Mouse (Mus musculus) retina, adult 2 months (tissue): ENCODE measurements around the gene Itga9.

ENCODE experiments used
- DNase-seq: peaks from one replicate; pipeline ENCODE4 v3.0.0-alpha.2; 2012; ENCODE audit warnings: low read depth, low spot score

Itga9 gene

DNA sequence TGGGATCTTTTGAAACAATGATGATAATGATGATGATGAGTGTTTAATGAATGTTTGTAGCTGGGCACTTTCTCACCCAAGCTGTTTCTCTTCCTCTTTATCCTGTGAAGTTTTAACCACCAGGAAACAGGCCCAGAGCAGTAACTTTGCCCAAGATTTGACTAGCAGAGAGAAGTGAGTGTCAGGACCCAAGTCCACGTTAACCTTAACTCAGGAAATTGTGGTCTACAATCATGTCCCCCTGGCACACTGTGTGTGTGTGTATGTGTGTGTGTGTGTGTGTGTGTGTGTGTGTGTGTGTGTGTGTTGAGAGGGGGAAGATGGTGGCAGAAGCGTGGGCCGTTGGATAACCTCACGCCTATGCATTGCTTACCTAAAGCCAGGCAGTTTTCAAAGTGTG is 120.1 kb downstream of the Itga9 start:
- no peak for DNase-seq

DNA sequence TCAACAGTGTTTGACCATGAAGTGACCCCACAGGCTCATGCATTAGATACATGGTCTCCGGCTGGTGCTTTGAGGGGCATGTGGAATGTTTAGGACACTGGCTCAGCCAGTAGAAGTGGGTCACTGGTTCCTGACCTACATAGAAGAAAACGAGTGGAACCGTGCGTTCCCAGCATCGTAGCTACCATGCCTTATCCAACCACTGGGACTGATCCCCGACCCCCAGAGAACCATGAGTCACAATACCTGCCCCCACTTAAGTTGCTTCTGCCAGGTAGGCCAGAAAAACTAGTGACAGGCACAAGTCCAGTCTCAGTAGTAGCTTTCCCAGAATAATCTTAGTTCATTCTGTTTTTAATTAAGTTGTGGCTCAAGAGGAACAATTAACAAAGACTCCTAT is 121.8 kb downstream of the Itga9 start:
- DNase-seq = no peak

DNA sequence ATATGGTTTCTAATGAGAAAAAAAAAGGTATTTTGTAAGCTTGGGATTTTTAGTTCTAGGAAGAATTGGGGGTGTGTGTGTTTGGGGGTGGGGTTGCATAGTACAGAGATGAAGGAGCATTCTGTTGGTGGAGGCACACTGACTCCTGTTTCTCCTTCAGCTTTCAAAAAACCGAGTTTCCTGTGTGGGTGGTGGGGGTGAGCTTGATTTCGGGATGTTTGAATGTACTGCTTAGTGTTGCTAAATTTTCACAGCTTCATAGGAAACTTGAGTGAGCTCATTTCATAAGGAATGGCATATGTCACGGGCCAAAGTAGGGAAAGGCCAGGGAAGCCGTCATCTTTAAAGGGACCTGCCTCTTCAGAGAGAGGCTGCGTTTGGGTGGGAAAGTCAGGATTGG is 122.5 kb downstream of the Itga9 start:
- no peak for DNase-seq

DNA sequence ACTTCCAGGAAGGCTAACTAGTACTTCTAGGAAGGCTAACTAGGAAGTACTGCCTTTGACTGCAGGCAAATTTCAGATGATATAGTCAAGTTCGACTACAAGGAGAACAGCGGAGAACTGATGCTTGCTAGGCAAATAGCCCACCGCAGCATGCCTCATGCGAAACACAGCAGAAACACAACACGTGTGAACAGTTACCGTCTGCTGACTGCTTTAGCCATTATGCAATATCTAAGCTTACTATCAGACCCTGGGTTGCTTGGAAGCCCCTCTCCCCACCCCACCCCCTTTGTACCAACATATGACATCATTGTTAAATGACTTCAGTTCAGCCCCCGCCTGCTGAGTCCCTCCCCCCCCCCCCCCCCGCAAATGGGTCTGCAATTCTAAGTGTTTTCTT is 123.7 kb downstream of the Itga9 start:
- no peak for DNase-seq

DNA sequence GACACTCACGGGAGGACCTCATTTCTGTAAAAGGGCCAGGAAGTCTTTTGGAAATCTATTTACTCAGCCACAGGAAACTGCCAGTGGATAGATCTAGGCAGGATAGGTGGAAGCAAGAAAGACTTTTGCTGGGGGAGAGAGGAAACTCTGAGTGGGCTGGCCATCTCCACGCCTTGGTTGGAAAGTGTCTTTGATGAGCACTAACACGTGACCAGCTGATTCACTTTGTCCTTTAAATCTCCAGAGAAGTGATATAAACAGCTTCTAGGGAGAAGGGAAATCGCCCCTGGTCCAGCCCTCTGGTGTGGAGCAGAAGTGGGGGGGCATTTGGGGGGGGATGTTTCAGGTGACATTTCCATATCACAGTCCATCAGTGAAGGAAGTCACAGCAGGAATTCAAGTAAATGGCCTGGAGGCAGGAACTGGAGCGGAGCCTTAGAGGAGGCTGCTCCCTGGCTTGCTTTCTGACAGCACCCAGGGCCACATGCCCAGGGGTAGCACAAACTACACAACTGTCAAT is 124.4 kb downstream of the Itga9 start:
- DNase-seq = no peak

DNA sequence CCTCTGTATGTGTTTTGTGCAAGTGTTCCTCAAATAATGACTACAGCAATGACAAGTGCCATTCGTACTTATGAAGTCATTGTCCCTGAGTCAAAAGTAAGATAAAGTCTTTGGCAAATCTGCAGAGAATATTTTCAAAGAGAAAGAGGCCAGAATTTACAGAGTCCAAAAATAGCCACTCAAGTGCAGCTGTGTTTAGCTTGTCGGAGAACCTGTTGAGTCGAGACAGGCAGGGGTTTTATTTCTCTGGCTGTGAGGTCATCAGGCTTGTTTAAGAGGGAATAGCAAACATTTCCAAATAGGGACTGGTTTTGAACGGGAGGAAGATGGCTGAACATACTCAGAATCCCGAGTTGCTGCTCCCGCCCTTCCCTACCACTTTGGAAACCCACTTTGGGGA is 125.2 kb downstream of the Itga9 start:
- DNase-seq = no peak

DNA sequence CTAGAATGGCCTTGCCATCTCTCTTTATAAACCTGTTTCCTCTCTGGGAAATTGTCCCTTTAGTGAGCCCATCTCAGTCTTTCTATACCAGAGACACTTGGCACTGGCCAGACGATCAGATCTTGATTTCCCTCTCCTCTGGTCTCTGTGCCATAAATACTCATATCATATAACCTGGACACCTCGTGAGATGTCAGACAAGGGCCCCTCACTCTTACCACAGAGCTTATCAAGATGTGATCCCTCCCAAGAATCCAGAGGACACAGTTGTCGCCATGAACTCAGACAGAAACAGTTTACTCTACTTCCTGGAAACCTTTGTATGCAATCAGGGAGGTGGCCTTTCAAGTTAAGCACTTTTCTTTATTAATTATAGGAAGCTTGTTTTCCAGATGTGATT is 127.1 kb downstream of the Itga9 start:
- no peak for DNase-seq

DNA sequence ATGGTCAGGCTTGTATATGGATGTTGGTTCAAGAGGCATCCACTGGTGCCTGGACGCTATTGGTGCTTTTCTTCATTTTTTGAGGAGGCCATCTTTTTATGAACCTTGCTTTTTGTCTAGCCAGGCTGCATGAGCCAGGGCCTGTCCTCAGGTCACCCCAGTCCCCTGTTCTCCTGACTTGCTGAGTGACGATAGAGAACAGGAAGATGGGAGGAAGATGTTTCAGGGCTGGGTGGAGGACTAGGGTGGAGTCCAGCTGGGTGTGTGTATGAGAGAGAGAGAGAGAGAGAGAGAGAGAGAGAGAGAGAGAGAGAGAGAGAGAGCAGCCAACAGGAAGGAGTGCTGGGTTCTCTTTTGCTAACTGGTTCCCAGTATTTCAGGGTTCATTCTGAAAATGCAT is 130.6 kb downstream of the Itga9 start:
- no peak for DNase-seq

DNA sequence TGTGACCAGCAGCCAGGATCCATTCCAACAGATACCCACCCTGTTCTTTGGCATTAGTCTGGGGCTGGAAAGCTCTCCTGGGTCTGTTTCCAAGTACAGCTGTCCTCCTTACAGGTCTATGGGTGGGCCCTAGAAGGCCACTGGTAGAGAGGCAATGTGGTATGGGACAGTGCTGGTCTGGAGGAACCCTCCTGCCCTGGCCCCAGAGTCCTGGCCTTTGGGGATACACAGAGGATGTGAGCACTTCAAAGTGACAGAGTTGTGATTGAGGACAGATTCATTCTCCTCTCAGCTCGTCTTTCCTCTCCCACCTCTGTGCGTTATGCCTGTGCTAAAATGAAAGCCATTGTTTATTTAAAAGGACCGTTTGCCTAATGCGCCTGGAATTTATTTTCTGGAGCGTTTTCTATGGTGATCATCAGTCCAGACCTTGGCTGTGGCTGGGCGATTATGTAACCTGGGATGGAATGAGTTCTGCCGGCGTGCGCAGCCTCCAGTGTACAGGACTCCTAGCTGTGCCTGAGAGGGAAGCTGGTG is 131.2 kb downstream of the Itga9 start:
- peak; percentile 11 for DNase-seq

DNA sequence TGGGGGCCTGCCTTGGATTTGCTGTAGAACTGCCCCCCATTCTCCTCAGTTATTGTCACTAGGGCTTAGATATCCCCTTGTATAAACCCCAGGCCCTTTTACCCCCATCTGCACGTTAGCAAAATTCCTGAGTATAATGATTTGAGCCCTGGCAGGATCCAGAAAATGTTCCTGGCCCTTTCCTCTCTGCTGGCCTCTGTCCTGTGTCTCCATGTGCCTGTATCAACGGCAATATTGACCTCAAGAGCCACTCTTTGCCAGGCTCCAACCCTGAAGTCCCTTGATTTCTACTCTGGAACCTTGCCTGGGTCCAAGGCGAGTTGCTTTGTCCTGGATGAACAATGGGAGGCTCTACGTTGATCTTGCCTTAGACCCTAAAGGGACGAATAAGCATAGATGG is 131.8 kb downstream of the Itga9 start:
- DNase-seq = no peak

DNA sequence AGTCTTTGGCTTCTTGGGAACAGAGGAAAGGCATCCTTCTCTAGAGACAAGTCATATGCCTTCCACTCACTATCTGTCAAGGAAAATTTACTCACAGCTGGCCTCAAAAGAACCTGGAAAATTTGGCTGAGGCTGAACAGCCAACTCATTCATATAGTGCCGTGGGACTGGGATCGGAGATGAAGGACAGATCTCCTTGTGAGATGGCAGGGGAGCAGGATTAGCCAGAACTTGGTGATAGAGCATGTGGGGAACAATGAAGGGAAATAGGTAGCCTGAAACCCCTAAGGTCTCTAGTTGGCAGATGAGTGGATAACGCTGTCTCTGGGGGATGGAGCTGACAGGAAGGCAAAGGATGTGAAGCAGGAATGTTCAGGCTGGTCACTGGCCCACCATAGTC is 132.6 kb downstream of the Itga9 start:
- no peak for DNase-seq

DNA sequence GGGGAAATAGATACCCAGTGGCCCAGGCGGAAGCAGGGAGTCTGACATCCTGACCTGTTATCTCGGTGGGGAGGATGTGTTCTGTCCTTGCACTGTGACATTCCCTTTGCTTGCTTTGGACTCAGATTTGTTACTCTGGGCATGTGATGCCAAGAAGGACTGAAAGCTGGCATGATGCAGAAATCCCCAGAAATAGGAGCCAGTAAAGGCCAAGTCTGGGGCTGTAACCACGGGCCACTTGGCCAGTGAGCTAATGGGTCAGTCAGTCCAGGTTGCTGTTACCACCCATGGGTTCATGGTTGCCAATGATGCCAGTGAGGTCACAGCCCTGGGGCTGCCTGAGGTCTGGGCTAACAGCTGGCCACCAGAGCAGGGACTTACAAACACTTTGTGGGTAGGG is 133.2 kb downstream of the Itga9 start:
- DNase-seq = no peak

DNA sequence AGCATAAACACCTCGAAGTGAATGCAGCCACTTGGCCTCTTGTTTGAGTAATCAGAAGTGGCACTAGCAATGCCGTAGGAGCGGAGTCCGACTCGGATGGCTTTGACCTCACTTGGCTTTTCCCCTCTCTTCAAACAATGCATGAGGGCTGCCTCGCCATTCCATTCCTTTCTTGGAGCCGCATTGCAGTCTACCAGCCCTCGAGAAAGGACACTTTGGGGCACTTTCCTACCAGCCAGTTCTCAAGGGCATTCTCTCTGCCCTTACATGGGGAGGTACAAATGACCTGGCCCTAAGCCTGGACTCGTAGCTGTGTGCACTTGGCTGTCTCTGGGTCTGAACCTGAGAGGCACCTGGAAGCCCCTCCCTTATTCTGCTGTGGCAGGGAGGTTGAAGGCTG is 134.8 kb downstream of the Itga9 start:
- DNase-seq = no peak

DNA sequence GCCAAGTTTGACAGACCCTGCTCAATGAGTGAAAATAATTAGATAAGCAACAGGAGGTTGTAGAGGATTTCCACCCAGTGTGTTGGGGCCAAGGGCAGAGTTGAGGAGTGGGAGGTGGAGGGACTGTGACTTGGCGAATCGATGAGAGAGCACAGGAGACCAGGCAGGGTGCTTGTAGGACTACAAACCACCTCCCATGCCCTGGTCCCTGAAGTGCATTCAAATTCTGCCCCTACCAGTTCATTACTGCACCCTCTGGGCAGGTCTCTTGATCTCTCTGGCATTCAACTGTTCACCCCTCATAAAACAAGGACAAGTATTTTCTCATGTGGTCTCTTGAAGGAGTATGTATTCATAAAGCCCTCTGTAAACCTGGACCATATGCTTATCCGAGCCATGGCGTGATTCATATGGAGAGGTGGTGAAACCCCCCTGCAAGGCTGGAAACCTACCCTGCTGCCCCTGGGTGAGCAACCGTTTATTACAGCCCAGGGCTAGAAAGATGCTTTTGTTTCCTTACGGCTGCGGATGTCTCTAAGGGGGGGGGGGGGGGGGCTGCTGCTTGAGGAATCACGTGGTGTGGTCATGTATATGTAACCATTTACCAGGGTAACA is 143.0 kb downstream of the Itga9 start:
- DNase-seq = no peak

DNA sequence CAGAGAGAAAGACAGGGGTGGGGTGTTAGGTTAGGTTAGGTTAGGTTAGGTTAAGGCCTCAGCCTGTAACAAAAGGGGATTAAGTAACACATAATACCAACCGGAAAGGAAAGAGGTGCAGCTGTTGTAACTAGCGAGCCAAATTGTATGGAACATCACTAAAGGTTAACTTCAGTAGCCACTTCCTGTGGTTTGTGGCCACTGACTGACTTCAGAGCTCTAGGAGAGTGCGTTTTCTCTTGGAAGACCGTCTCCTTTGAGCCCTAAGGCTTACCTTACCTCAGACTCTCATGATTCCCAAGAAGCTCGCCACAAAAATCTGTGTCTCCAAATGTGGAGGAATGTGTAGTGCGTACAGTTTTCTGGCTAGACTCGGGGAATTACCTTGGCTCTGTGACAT is 144.3 kb downstream of the Itga9 start:
- no peak for DNase-seq

DNA sequence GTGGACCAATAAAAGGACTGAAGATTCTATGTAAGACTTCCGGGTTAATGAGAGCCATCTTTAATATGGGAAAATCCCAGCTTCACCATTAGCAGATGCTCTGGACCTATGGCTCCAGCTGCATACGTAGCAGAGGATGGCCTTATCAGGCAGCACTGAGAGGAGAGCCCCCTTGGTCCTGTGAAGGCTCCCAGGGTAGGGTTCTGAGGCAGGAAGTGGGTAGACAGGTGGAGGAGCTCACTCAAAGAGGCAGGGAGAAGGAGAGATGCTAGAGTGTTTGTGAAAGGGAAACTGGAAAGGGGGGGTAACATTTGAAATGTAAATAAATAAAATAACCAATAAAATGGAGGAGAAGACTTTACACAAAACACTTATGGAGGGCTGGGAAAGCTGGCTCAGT is 145.9 kb downstream of the Itga9 start:
- no peak for DNase-seq

DNA sequence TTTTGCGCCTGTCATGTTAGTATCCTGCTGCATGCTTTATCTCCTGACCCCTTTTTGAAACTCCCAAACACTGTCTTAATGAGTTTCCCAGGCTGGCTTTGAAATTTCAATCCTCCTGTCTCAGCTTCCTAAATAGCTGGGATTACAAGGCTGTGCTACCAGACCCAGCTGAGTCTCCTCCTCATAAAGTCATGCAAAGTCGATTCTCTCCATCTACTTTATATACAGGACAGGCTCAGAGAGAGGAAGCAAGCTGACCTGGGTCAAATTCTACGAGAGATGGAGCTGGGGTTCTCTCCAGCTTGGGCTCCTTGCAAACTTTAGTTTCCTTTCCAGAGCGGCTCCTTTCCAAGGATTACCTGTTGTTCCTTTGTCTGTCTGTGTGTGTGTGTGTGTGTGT is 153.0 kb downstream of the Itga9 start:
- DNase-seq = no peak

DNA sequence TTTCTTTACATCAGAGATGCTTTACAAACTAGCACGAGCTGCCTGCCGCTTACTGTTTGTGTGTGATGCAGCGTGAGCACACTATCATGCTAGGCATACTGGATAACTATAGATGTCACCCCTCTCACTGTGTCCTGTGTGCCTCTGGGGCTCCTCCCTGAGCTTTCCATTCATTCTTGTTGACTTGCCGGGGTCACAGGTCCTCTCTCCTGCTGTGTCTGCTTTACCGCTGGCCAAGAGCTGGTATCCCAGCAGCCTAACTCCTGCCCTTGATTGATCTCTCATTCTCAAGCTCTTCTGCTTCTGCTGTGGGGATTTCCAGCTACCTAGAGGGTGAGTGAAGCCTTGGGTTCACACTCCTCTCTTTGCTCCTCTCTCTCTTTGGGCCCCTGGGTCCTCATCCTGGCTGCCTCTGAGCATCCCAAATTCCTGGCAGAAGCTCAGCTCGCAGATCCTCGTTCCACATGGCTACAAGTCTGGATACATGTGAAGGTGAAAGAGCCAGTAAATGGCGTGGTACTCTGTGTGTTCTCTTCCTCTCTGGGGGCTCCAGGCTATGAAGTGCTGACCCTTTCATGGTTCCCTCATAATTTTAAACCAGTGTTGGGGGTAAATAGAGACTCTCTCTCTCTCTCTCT is 155.6 kb downstream of the Itga9 start:
- no peak for DNase-seq

DNA sequence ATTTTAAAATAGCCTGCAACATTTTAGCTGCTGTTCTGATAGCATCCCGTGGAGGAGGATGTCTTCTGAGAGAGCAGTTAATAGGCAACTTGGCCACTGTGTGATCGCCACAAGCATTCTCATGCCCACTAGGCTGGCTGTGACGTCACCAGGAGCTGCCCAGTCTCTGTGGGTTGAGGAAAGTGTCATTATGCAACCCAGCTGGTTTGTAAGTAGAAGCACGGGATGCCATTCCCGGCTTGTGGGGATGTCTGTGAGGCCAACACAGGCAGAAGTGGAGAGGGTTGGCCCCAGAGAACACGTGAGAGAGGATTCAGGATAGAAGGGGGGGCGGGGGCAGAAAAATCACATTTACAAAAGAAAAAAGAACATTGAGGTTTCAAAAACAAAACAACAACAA is 156.3 kb downstream of the Itga9 start:
- peak; percentile 9 for DNase-seq

DNA sequence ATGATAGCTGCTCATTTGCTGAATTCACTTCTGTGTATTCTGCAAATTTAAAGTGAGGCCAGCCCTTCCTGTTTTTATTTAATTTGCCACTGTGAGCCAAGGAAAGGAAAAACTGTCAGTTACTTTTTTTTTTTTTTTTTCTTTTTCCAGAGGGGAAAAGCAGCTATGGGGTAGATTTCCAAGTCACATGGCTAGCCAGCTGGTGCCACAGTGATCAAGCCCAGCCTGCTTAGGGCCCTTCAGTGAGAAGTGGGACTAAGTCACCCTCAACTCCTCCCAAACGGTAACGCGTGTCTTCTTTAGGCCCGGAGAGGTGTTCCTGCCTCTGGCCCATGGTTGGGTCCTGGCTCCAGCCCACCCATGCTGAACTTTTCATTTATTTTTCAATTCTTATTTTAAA is 156.7 kb downstream of the Itga9 start:
- no peak for DNase-seq

DNA sequence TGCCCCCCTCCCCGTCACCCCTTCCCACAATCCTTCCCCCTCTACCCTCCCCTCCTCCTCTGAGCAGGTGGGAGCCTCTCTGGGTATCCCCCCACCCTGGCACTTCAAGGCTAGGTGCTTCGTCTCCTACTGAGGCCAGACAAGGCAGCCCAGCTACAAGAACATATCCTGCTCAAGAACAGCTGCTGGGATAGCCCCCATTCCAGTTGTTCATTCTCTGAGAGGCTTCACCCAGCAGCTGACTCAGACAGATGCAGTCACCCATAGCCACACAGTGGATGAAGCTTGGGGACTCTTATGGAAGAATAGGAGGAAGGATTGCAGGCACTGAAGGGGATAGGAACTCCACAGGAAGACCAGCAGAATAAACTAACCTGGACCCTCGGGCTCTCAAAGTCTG is 157.2 kb downstream of the Itga9 start:
- DNase-seq = no peak

DNA sequence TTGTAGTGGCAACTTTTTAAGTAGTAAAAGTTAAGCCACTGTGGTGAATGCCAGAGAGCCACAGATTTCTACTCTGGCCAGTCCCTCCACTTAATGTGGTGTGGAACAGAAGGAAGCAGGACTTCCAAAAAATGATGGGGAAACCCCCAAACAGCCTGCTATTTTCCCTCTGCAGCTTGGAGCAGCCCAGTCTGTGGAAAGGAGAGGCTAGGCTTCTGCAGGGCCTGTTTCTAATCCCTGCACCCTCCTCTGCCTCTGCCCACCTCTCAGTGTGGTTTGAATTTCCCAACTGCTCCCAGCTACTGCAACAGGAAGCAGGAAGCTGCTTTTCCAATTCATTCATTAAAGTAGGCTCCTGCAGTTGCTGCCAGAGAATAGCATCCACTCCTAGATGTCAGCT is 158.6 kb downstream of the Itga9 start:
- no peak for DNase-seq

DNA sequence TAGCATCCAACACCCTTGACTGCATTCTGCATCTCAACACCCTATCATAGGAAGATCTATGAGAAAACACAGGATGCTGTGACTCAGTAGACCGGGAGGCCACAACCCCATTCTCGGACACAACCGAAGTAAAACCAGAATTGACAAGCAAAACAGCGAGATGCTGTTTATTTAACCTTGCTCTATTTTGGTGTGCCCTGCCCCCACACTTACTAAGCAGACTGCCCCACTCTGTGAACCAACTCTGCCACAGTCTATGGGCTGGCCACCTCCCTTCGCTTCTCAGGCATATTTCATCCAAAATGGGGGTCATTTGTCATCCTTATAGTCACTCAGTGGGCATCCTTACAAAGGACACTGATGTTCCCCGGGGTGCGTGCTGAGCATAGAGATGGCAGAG is 160.5 kb downstream of the Itga9 start:
- DNase-seq = no peak

DNA sequence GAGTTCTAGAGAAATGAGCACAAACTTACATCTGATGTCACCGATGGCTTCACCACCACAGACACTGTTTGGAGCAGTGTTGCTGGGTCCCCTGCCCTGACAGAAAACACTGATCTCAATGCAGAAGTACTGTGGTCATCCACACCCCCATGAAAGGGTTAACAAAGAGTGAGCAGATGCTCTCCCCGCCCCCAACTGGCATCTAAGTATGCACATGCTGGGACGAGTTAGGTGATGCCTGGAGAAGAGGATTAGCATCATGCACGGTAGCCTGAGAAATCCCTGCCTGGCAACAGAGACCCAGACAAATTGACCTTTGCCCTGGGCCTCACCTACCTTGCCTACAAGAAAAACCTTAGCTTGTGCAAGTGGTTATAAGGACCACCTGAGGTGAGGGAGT is 162.1 kb downstream of the Itga9 start:
- no peak for DNase-seq
